In the genomic region with DNA sequence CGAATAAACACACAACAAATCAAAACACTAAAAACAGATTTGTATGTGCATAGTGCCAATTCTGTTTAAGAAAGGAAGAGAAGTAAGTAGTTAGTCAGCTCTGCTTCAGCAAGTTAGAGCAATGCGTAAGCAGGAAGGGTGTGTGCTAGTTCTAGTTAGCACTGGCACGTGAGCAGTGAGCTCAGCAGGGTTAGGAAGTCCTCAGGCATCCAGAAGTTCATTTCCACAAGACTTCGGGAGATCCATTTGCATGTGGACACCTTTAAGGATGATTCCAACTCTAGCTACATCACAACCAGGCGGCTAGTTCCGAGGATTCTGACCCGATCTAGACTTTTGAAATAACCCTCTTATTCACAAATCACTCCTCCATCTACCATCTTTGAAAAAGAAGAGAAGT, we compare ENCODE assay signal across 17 mouse cellular contexts. TPM values are rescaled to one million over a fixed set of nuclear protein-coding genes. Genes with fewer than 3 reads are reported as not detected.
DNase-seq lines count a peak whose midpoint lies in the region.
"Had no signal": no experiment of that assay in that cellular context is flagged by ENCODE, and none has a peak within 500 bp of the region (broad histone marks: within the 10 kb centered on the region; RNA-seq: fewer than 3 reads in every experiment).

A gene (plus strand): TSS at position 244 of the 400 bp plus-strand sequence.

- DNase-seq in layer of hippocampus, adult 8-10 months (ENCODE audit: low spot score in 2 of 2), result no peak
- no peak for DNase-seq in layer of hippocampus, adult 11-12 months (ENCODE audit: low spot score)
- DNase-seq in ES-CJ7 (ENCODE audit: low read depth, low spot score) (peak; percentile 82), ZHBTc4 (ENCODE audit: low read depth, low spot score) (peak; percentile 56)
- no peak for DNase-seq in left cerebral cortex, postnatal 36 days (ENCODE audit: low spot score in 2 of 2)
- DNase-seq in gastrocnemius, postnatal 14 days, result no peak
- no peak for DNase-seq in gastrocnemius, postnatal 10 days
- DNase-seq: adrenal gland, postnatal 14 days; cerebellum, postnatal 10 days; heart, adult 18-20 months; heart, postnatal 36 days; liver; liver, postnatal 0 days; lung, postnatal 10 days; right cerebral cortex, postnatal 4 days had no signal

- intact Hi-C loops in left cerebral cortex, postnatal 36 days (cut with DNase I), result no loop called here
- intact Hi-C loops in gastrocnemius, postnatal 14 days (cut with DNase I; ENCODE audit: low total_unique reads), result no loop called here

RNA-seq across cellular contexts. Expression of the gene that starts here (rescaled TPM):
- total RNA-seq in layer of hippocampus, adult 8-10 months (2022), result 10 to 100 TPM; 43.2 to 58.2 (median 50.4) TPM
- 10 to 100 TPM; 12.5 to 15.5 TPM for total RNA-seq in left cerebral cortex, postnatal 36 days (2021)
- not detected for total RNA-seq in gastrocnemius, postnatal 14 days (2021)
- under 1 TPM in 1 of 2 experiments, not detected in 1; 0.05 TPM for total RNA-seq in gastrocnemius, postnatal 10 days (2021)
- total RNA-seq: adrenal gland, postnatal 14 days; gastrocnemius, adult 18-20 months; heart, adult 18-20 months; heart, postnatal 36 days; megakaryocyte, adult 5-6 weeks had no signal

Comparison
In these comparisons a context has a peak if more than half of its experiments do, and no peak if none do; other contexts are left out.
1. RNA of the gene that starts here (total RNA-seq): 43.2 to 58.2 TPM in layer of hippocampus, adult 8-10 months and 12.5 to 15.5 TPM in left cerebral cortex, postnatal 36 days; 0.05 TPM in gastrocnemius, postnatal 10 days and not detected in gastrocnemius, postnatal 14 days; every median in the first group is over 10 times any median in the second.
2. DNase-seq: peak in ES-CJ7 (single experiment) and ZHBTc4 (single experiment); none in layer of hippocampus, adult 8-10 months (0 of 2), layer of hippocampus, adult 11-12 months (single experiment), left cerebral cortex, postnatal 36 days (0 of 2), gastrocnemius, postnatal 14 days (single experiment) and gastrocnemius, postnatal 10 days (single experiment).